Mouse (Mus musculus): Measurements from ENCODE around the gene Runx1.

DNA sequence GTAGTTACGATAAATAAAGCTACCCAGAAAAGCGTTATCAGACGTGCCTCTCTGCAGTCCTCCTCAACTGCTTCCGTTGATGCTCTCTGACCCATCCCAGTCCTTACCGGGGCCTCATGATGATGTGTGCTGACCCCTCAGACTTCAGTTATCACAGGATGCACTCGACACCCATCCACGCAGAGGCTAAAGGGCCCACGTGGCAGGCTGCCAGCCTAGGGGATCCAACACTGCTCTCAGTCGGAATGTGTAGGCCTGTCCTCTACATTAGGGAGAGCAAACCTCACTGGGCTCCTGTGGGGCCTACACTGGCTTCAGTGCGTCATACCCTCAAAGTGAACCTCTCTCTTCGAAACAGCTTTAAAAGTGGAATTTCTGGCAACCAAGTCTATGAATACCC lies 45.8 kb upstream of the Runx1 start:
- TF ChIP-seq POLR2A (IDR thresholded peaks at IDR 0.05; ENCODE audit: control insufficient read depth, extremely low read depth, insufficient read depth, low read length, poor library complexity) (no peak), CTCF (IDR thresholded peaks at IDR 0.05; ENCODE audit: borderline replicate concordance, control insufficient read depth, extremely low read depth, insufficient read depth, low read length, poor library complexity) (no peak)
